Mouse (Mus musculus): ENCODE results near the gene St8sia1. TPM values are rescaled to one million over a fixed set of nuclear protein-coding genes. Genes with fewer than 3 reads are reported as not detected.
"Not testable (repeated sequence)": the region's sequence is repeated elsewhere in the genome, so short reads cannot be mapped to it uniquely, and the experiment has no call there.

Gene St8sia1
- polyA plus RNA-seq, 1 experiment from 2014 or later = 0.08 TPM

- Histone ChIP-seq H3K4me1 (replicated peaks) (0 out of 2 replicates have a peak, but pooled peaks cover 3% of the 10 kb centered on the region), H3K27ac (replicated peaks) (no peak overlapping the region), H3K4me3 (replicated peaks) (no peak overlapping the region), H3K9me3 (replicated peaks) (no peaks in the 10 kb centered on the region), H3K9ac (no peak overlapping the region), H3K4me2 (no peak overlapping the region), H3K27me3 (no peaks in the 10 kb centered on the region), H3K36me3 (replicated peaks) (no peaks in the 10 kb centered on the region)
- 44% methylated on average over 2 of the region's 2 CpGs for WGBS (ENCODE audit: insufficient replicate concordance)
- no peak for ATAC-seq (ENCODE audit: insufficient read depth)
These were observed 28.7 kb upstream of the St8sia1 start for GRCm38 (mm10) chr6:142992971-142993370.

- Histone ChIP-seq H3K4me3 (replicated peaks) (no peak overlapping the region), H3K36me3 (replicated peaks) (no peaks in the 10 kb centered on the region), H3K9me3 (replicated peaks) (no peaks in the 10 kb centered on the region), H3K9ac (no peak overlapping the region), H3K4me2 (no peak overlapping the region), H3K4me1 (replicated peaks) (0 out of 2 replicates have a peak, but pooled peaks cover 3% of the 10 kb centered on the region), H3K27me3 (no peaks in the 10 kb centered on the region), H3K27ac (replicated peaks) (no peak overlapping the region)
- no peak for ATAC-seq (ENCODE audit: insufficient read depth)
- WGBS (ENCODE audit: insufficient replicate concordance) = 52% methylated on average over 7 of the region's 7 CpGs
These were observed 27.8 kb upstream of the St8sia1 start for GRCm38 (mm10) chr6:142992099-142992498.

- Histone ChIP-seq H3K9ac (no peak overlapping the region), H3K27me3 (no peaks in the 10 kb centered on the region), H3K4me3 (replicated peaks) (no peak overlapping the region), H3K27ac (replicated peaks) (no peak overlapping the region), H3K9me3 (replicated peaks) (no peaks in the 10 kb centered on the region), H3K4me2 (no peak overlapping the region), H3K4me1 (replicated peaks) (0 out of 2 replicates have a peak, but pooled peaks cover 3% of the 10 kb centered on the region), H3K36me3 (replicated peaks) (no peaks in the 10 kb centered on the region)
- no peak for ATAC-seq (ENCODE audit: insufficient read depth)
- WGBS (ENCODE audit: insufficient replicate concordance) = 51% methylated on average over 7 of the region's 7 CpGs
These were observed 27.3 kb upstream of the St8sia1 start for GRCm38 (mm10) chr6:142991391-142992059.

GRCm38 (mm10) chr6:142990516-142990915 lies 26.3 kb upstream of the St8sia1 start:
- ATAC-seq (ENCODE audit: insufficient read depth) = no peak
- no peaks in the 10 kb centered on the region for H3K36me3 ChIP-seq (replicated peaks)
- 63% methylated on average over 9 of the region's 9 CpGs for WGBS (ENCODE audit: insufficient replicate concordance)
- H3K27me3 ChIP-seq = no peaks in the 10 kb centered on the region
- 0 out of 2 replicates have a peak, but pooled peaks cover 3% of the 10 kb centered on the region for H3K4me1 ChIP-seq (replicated peaks)
- no peak overlapping the region for H3K4me3 ChIP-seq (replicated peaks)
- H3K27ac ChIP-seq (replicated peaks) = no peak overlapping the region
- no peaks in the 10 kb centered on the region for H3K9me3 ChIP-seq (replicated peaks)
- no peak overlapping the region for H3K9ac ChIP-seq
- H3K4me2 ChIP-seq = no peak overlapping the region

- ATAC-seq (ENCODE audit: insufficient read depth) = no peak
- 44% methylated on average over 13 of the region's 13 CpGs for WGBS (ENCODE audit: insufficient replicate concordance)
- H3K36me3 ChIP-seq (replicated peaks) = no peaks in the 10 kb centered on the region
- no peak overlapping the region for H3K4me2 ChIP-seq
- H3K27me3 ChIP-seq = no peaks in the 10 kb centered on the region
- H3K9ac ChIP-seq = no peak overlapping the region
- H3K27ac ChIP-seq (replicated peaks) = no peak overlapping the region
- H3K4me3 ChIP-seq (replicated peaks) = no peak overlapping the region
- no peaks in the 10 kb centered on the region for H3K9me3 ChIP-seq (replicated peaks)
- H3K4me1 ChIP-seq (replicated peaks) = 0 out of 2 replicates have a peak, but pooled peaks cover 3% of the 10 kb centered on the region
These were observed 25.2 kb upstream of the St8sia1 start for GRCm38 (mm10) chr6:142989495-142989894.

GRCm38 (mm10) chr6:142988753-142989152 lies 24.5 kb upstream of the St8sia1 start:
- H3K9ac ChIP-seq = no peak overlapping the region
- no peak overlapping the region for H3K27ac ChIP-seq (replicated peaks)
- no peaks in the 10 kb centered on the region for H3K27me3 ChIP-seq
- no peaks in the 10 kb centered on the region for H3K36me3 ChIP-seq (replicated peaks)
- no peak overlapping the region for H3K4me3 ChIP-seq (replicated peaks)
- 16% methylated on average over 10 of the region's 10 CpGs for WGBS (ENCODE audit: insufficient replicate concordance)
- no peaks in the 10 kb centered on the region for H3K9me3 ChIP-seq (replicated peaks)
- H3K4me1 ChIP-seq (replicated peaks) = 0 out of 2 replicates have a peak, but pooled peaks cover under 1% of the 10 kb centered on the region
- peak; percentile 63; the same call in 1 of the 2 replicates for ATAC-seq (ENCODE audit: insufficient read depth)
- no peak overlapping the region for H3K4me2 ChIP-seq

GRCm38 (mm10) chr6:142988231-142988630 lies 24.0 kb upstream of the St8sia1 start:
- Histone ChIP-seq H3K36me3 (replicated peaks) (no peaks in the 10 kb centered on the region), H3K4me3 (replicated peaks) (no peak overlapping the region), H3K9me3 (replicated peaks) (no peaks in the 10 kb centered on the region), H3K4me2 (no peak overlapping the region), H3K27me3 (no peaks in the 10 kb centered on the region), H3K4me1 (replicated peaks) (no peaks in the 10 kb centered on the region), H3K27ac (replicated peaks) (no peak overlapping the region), H3K9ac (no peak overlapping the region)
- no peak for ATAC-seq (ENCODE audit: insufficient read depth)
- WGBS (ENCODE audit: insufficient replicate concordance) = 58% methylated on average over 6 of the region's 6 CpGs

- Histone ChIP-seq H3K4me3 (replicated peaks) (no peak overlapping the region), H3K9me3 (replicated peaks) (no peaks in the 10 kb centered on the region), H3K27me3 (no peaks in the 10 kb centered on the region), H3K9ac (no peak overlapping the region), H3K27ac (replicated peaks) (no peak overlapping the region), H3K4me2 (no peak overlapping the region), H3K36me3 (replicated peaks) (no peaks in the 10 kb centered on the region), H3K4me1 (replicated peaks) (no peaks in the 10 kb centered on the region)
- 63% methylated on average over 6 of the region's 6 CpGs for WGBS (ENCODE audit: insufficient replicate concordance)
- no peak for ATAC-seq (ENCODE audit: insufficient read depth)
These were observed 23.4 kb upstream of the St8sia1 start for GRCm38 (mm10) chr6:142987616-142988015.

- not testable (repeated sequence) for H3K4me2 ChIP-seq; H3K9ac ChIP-seq; H3K4me1 ChIP-seq (replicated peaks); H3K36me3 ChIP-seq (replicated peaks); H3K4me3 ChIP-seq (replicated peaks); H3K27me3 ChIP-seq; ATAC-seq (ENCODE audit: insufficient read depth); H3K27ac ChIP-seq (replicated peaks); H3K9me3 ChIP-seq (replicated peaks)
- 63% methylated on average over 9 of the region's 9 CpGs for WGBS (ENCODE audit: insufficient replicate concordance)
These were observed 22.5 kb upstream of the St8sia1 start for GRCm38 (mm10) chr6:142986706-142987105.

- not testable (repeated sequence) for H3K4me2 ChIP-seq; H3K27me3 ChIP-seq; H3K9ac ChIP-seq; H3K4me1 ChIP-seq (replicated peaks); H3K9me3 ChIP-seq (replicated peaks); H3K4me3 ChIP-seq (replicated peaks); H3K27ac ChIP-seq (replicated peaks); H3K36me3 ChIP-seq (replicated peaks); ATAC-seq (ENCODE audit: insufficient read depth)
- WGBS (ENCODE audit: insufficient replicate concordance) = 67% methylated on average over 9 of the region's 9 CpGs
These were observed 21.4 kb upstream of the St8sia1 start for GRCm38 (mm10) chr6:142985561-142986238.

GRCm38 (mm10) chr6:142979665-142980660 lies 15.7 kb upstream of the St8sia1 start:
- Histone ChIP-seq H3K27ac (replicated peaks) (no peak overlapping the region), H3K4me1 (replicated peaks) (no peaks in the 10 kb centered on the region), H3K36me3 (replicated peaks) (no peaks in the 10 kb centered on the region), H3K9me3 (replicated peaks) (no peaks in the 10 kb centered on the region), H3K27me3 (no peaks in the 10 kb centered on the region), H3K4me3 (replicated peaks) (no peak overlapping the region), H3K4me2 (no peak overlapping the region), H3K9ac (no peak overlapping the region)
- WGBS (ENCODE audit: insufficient replicate concordance) = 34% methylated on average over 6 of the region's 6 CpGs
- ATAC-seq (ENCODE audit: insufficient read depth) = no peak

Measured in liver, embryonic 15.5 days (tissue).